Mouse (Mus musculus) urinary bladder, adult 2 months (tissue): Measurements from ENCODE around the gene Card14. TPM values are rescaled to one million over a fixed set of nuclear protein-coding genes. Genes with fewer than 3 reads are reported as not detected.
A peak's percentile ranks its signal among the peaks of the same experiment; 100 is the strongest.
"Not testable (repeated sequence)": the region's sequence is repeated elsewhere in the genome, so short reads cannot be mapped to it uniquely, and the experiment has no call there.

Experiments used
- DNase-seq: peaks from one replicate; pipeline ENCODE4 v3.0.0; 2022; ENCODE audit warnings: low spot score
- polyA plus RNA-seq: library from polyadenylated mRNA; depleted of rRNA; stranded (reverse); fragments of >200 nt; gene quantifications from 2 replicates; pipeline ENCODE4 v1.2.3, GENCODE M21; 2012; rRNA removed

Card14 gene
- polyA plus RNA-seq, result 4.7 and 5.0 TPM in 2 replicates

DNA sequence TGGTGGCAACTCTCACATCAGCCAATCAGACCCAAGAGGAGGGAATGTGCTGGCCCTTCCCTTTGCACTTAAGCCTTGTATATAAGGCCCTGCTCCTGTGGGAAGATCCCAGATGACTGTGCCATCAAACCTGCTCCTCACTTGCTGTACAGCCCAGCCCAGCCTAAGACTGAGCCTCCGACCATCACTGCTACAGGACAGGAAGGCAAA is at the start of gene Card14:
Gene Card14, plus strand, starts transcription at position 111 of the 210 bp plus-strand sequence.
- no peak for DNase-seq

DNA sequence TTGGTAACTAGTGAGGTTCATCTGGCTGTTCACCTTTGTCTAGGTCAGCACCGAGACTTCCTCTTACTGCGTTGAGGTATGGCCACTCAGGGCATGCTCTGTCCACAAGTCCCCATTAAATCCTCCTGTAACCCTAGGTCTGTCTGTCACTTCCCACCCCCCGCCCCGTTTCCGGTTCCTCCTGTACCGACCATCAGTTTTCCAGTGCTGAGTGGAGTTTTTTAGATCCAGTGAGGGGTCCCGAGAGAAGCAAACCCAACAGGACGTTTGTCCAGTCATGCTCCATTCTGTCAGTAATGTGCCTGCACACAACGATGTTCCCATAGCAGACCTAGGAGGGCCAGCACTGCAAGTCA is 49.4 kb upstream of the Card14 start:
- no peak for DNase-seq

GRCm38 (mm10) chr11:119258572-119259322 is 48.8 kb upstream of the Card14 start:
- peak; percentile 49 for DNase-seq

DNA sequence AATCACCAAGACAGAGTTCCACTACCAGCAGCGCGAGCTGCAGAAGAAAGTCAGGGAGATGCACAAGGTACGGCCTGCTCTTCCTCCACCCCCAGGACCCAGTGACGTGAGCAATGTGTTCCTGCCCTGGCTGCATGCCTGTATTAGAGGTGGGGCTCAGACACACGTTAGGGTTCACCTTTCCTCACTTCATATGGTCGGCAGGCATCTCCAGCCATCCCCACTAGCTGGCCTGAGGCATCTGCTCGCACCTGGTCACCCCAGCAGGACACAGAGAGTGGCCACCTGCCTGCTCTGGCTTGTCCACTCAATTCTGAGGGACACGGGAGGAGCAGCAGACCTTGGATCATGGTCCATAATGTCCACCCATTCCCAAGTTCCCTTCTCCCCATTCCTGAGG is 47.6 kb upstream of the Card14 start:
- no peak for DNase-seq

GRCm38 (mm10) chr11:119264413-119264812 is 43.2 kb upstream of the Card14 start:
- DNase-seq, result no peak

- DNase-seq, result no peak
Measured at GRCm38 (mm10) chr11:119265811-119266210, 41.8 kb upstream of the Card14 start.

GRCm38 (mm10) chr11:119267241-119267674 is 40.3 kb upstream of the Card14 start:
- no peak for DNase-seq

DNA sequence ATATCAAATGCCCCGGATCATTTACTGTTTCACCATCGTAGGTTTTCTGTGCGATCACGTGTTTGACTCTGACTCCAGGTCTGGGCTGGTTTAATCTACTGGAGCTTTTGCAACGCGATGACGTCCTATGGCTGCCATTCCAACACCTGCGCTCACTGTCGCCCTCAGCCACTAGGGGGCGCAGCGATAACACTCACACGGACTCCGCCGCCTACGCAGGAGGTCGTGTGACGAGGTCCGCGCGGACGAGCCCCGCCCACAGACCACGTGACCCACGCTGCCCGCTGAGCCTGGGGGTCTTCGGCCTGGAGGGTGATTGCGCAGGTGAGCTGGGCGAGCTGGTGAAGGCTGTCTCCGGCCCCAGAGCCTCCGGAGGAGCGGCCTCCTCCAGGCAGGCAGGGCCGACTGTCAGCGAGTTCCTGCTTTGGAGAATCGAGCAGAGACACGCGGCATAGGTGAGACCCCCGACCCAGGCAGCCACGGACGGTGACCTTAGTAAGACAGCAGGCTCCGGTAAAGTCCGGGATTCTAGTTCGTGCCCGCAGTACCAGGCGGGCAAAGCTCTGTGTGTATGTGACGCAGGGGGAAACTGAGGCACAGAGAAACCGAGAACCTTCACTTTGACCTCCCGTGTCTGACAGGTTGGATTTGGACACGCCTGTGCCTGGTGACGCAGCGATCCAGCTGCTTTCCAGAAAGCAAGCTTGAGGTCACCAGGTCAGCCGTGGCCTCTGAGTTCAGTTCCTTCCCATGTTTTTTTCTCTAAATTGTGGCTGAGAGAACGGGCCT is 39.6 kb upstream of the Card14 start, which contains the start of gene Gaa:
Gene Gaa, plus strand, starts transcription at position 120 of the 789 bp plus-strand sequence.
- peak; percentile 96 for DNase-seq

GRCm38 (mm10) chr11:119268557-119269195 is 38.9 kb upstream of the Card14 start:
- DNase-seq, result no peak

GRCm38 (mm10) chr11:119272492-119272891 is 35.1 kb upstream of the Card14 start:
- not testable (repeated sequence) for DNase-seq

GRCm38 (mm10) chr11:119273186-119273930 is 34.2 kb upstream of the Card14 start:
- DNase-seq, result no peak

- DNase-seq, result no peak
Measured at GRCm38 (mm10) chr11:119281030-119281429, 26.5 kb upstream of the Card14 start.

GRCm38 (mm10) chr11:119285791-119286527 is 21.6 kb upstream of the Card14 start:
- DNase-seq, result no peak

GRCm38 (mm10) chr11:119287207-119287992 is 20.2 kb upstream of the Card14 start:
- DNase-seq, result no peak

DNA sequence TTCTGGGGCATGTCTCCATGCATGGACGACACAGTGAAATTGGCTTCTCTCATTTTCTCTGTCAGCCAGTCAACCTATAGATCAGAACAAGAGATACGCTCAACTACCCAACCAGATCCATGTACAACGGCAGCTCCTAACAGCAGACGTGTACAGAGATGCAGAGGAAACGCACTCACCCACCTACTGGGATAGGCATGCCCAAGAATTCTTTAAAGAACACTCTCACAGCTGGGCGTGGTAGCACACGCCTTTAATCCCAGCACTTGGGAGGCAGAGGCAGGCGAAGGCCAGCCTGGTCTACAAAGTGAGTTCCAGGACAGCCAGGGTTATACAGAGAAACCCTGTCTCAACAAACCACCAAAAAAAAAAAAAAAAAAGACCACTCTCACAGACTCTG is 14.7 kb upstream of the Card14 start:
- DNase-seq, result not testable (repeated sequence)

DNA sequence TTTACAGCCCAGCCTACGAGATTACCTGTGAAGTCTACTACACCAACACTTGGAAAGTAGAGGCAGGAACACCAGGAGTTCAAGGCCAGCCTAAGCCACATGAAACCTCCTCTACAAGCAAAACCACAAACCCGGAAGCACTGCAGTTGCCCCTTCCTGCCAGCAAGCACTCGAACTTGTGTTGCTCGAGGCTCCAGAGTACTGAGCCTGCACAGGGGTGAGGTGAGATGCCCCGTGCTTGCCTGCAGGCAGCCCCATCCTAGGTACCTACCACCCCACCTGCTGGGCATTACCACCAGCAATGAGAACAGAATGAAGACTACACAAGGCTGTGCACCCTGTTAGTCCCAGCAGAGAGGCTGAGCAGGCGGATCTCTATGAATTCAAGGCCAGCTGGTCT is 9.6 kb upstream of the Card14 start:
- no peak for DNase-seq

- no peak for DNase-seq
Measured at GRCm38 (mm10) chr11:119298917-119299316, 8.7 kb upstream of the Card14 start.

- peak; percentile 98 for DNase-seq
Measured at GRCm38 (mm10) chr11:119299391-119300245, 8.0 kb upstream of the Card14 start, which contains the start of gene Eif4a3. Eif4a3 (minus strand) TSS chr11:119300089.

DNA sequence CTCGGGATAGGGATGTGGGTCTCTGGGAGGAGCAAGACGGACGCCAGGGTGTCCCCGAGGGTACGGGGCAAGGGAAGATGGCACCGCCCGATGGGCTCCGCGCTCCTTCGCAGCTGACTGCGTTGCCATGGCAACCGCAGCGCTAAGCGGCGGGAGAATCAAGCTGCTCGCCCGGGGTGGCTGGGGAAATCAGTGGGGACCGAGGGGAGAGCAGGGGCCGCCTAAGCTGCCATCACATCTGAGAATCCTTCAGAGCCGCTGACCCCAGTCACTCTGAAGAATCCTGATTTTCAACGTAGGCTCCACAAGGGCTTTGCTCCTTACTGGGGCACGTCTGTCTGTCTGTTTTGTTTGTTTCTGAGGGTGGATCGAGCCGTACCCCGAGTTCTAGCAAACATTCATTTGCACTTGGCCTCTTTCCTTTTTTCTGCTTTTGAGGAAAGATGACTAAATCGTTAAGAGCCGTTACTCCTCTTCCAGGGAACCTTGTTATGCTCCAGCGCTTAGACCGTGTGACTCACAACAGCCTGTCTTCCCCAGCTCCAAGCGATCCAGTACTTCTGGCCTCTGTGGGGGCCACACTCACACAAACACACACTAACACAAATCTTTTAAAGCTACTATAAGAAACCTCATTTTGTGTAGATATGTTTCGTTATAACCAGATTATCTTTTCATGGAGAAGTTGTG is 7.2 kb upstream of the Card14 start:
- DNase-seq, result no peak
